Mouse (Mus musculus) C2C12 (cell line): ENCODE measurements around the gene Stk11ip.

Experiments used
- CEBPB ChIP-seq: IDR thresholded peaks from one replicate; pipeline ENCODE4 v1.6.1; 2011; ENCODE audit warnings: low read depth, mild to moderate bottlenecking, control low read depth, moderate library complexity
- CTCF ChIP-seq: IDR thresholded peaks from one replicate; pipeline ENCODE4 v1.5.1; 2011; ENCODE audit not compliant: control insufficient read depth, insufficient read depth, insufficient read length
- MAX ChIP-seq: IDR thresholded peaks from one replicate; pipeline ENCODE4 v1.6.1; 2011; ENCODE audit warnings: mild to moderate bottlenecking, control low read depth
- MYOD1 ChIP-seq: IDR thresholded peaks from one replicate; pipeline ENCODE4 v1.6.1; 2011; ENCODE audit warnings: low read depth; ENCODE audit not compliant: control insufficient read depth, insufficient read length
- MYOG ChIP-seq: IDR thresholded peaks from one replicate; pipeline ENCODE4 v1.6.1; 2011; ENCODE audit not compliant: control insufficient read depth, insufficient read length; ENCODE audit errors: extremely low read depth
- USF1 ChIP-seq: IDR thresholded peaks from one replicate; pipeline ENCODE4 v1.6.1; 2011; ENCODE audit warnings: low read depth, mild to moderate bottlenecking, control low read depth, moderate library complexity

- TF ChIP-seq CTCF (no peak), MYOD1 (no peak), MYOG (no peak), CEBPB (no peak), MAX (no peak), USF1 (no peak)
Measured at GRCm38 (mm10) chr1:75502945-75503650, 18.2 kb upstream of the Stk11ip start.
